ENCODE assay signal across 13 mouse cellular contexts in the genomic region with DNA sequence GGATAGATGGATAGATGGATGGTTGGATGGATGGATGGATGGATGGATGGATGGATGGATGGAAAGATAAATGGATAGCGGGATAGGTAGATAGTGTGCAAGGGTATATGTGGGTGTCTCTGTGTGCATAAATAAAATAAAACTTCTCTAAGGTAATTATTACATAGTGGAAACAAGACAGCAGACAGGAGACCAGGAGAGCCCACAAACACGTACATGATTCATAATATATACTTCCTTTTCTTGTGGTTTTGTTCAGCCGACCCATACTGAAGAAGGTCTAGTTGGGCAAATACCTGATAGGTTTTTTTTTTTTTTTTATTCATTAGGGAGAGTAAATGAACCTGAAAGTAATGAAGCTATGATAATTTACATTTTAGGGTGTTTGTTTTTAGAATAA.
"Had no signal": no experiment of that assay in that cellular context is flagged by ENCODE, and none has a peak within 500 bp of the region (broad histone marks: within the 10 kb centered on the region; RNA-seq: fewer than 3 reads in every experiment).

No protein-coding gene starts in this region.

- H3K36me3 ChIP-seq: lung, embryonic 15.5 days; midbrain, embryonic 13.5 days; midbrain, embryonic 15.5 days; neural tube, embryonic 12.5 days had no signal

- H3K27me3 ChIP-seq: lung, embryonic 15.5 days; megakaryocyte, embryonic 14.5 days; midbrain, embryonic 13.5 days; midbrain, embryonic 15.5 days; neural tube, embryonic 12.5 days had no signal

- DNase-seq: liver, postnatal 0 days; lung, adult 2 months; lung, postnatal 14 days; lung, postnatal 36 days; right cerebral cortex, postnatal 14 days; thymus, adult 18-20 months; thymus, postnatal 25 days; thymus, postnatal 4 days had no signal
